Comparison of ENCODE assay signal across 16 mouse cellular contexts in genomic region chr7:114133957-114134356, GRCm38 (mm10).
"Had no signal": no experiment of that assay in that cellular context is flagged by ENCODE, and none has a peak within 500 bp of the region (broad histone marks: within the 10 kb centered on the region; RNA-seq: fewer than 3 reads in every experiment).

No protein-coding gene starts in this region.

- H3K4me1 ChIP-seq: lung, embryonic 15.5 days; megakaryocyte, embryonic 14.5 days; neural tube, embryonic 12.5 days; stomach, embryonic 15.5 days had no signal

- H3K9me3 ChIP-seq: lung, embryonic 15.5 days; midbrain, embryonic 13.5 days; midbrain, embryonic 15.5 days; neural tube, embryonic 12.5 days; stomach, embryonic 15.5 days had no signal

- ATAC-seq: lung, postnatal 0 days; midbrain, embryonic 13.5 days; midbrain, embryonic 15.5 days had no signal

- H3K27ac ChIP-seq: lung, embryonic 15.5 days; macrophage; midbrain, embryonic 13.5 days; midbrain, embryonic 15.5 days; neural tube, embryonic 12.5 days; stomach, embryonic 15.5 days; stomach, postnatal 0 days had no signal

- H3K9ac ChIP-seq: lung, embryonic 15.5 days; midbrain, embryonic 13.5 days; midbrain, embryonic 15.5 days; neural tube, embryonic 12.5 days; stomach, embryonic 15.5 days had no signal

- H3K4me3 ChIP-seq: lung, embryonic 15.5 days; megakaryocyte, embryonic 14.5 days; midbrain, embryonic 13.5 days; midbrain, embryonic 15.5 days; neural tube, embryonic 12.5 days; stomach, embryonic 15.5 days had no signal

- H3K36me3 ChIP-seq: lung, embryonic 15.5 days; midbrain, embryonic 13.5 days; midbrain, embryonic 15.5 days; neural tube, embryonic 12.5 days; stomach, embryonic 15.5 days had no signal

- H3K27me3 ChIP-seq: lung, embryonic 15.5 days; midbrain, embryonic 13.5 days; midbrain, embryonic 15.5 days; neural tube, embryonic 12.5 days; stomach, embryonic 15.5 days had no signal

- H3K4me2 ChIP-seq: lung, embryonic 15.5 days; midbrain, embryonic 11.5 days; midbrain, embryonic 13.5 days; midbrain, embryonic 15.5 days; neural tube, embryonic 12.5 days; stomach, embryonic 15.5 days had no signal

- DNase-seq: lung, adult 2 months; lung, postnatal 14 days; lung, postnatal 36 days; right cerebral cortex, postnatal 14 days; thymus, adult 2 months; thymus, postnatal 25 days had no signal
